Mouse (Mus musculus) ES-CJ7 (cell line): Measurements from ENCODE around the gene Gm10271.
A peak's percentile ranks its signal among the peaks of the same experiment; 100 is the strongest.

Source experiments
- DNase-seq: peaks from one replicate; pipeline ENCODE4 v3.0.0; 2011; ENCODE audit warnings: low read depth, low spot score

Gm10271 gene

GRCm38 (mm10) chr10:116972509-116972908 is at the start of gene Gm10271:
TSS of gene Gm10271 (minus strand) at chr10:116972609.
- DNase-seq = no peak

GRCm38 (mm10) chr10:117021020-117021754 is 48.8 kb upstream of the Gm10271 start:
- DNase-seq = no peak

GRCm38 (mm10) chr10:117018281-117018840 is 46.0 kb upstream of the Gm10271 start:
- DNase-seq = no peak

- no peak for DNase-seq
Measured at GRCm38 (mm10) chr10:117014565-117014964, 42.2 kb upstream of the Gm10271 start.

- DNase-seq = no peak
Measured at GRCm38 (mm10) chr10:117013689-117014390, 41.4 kb upstream of the Gm10271 start.

- no peak for DNase-seq
Measured at GRCm38 (mm10) chr10:117011047-117011446, 38.6 kb upstream of the Gm10271 start.

GRCm38 (mm10) chr10:117009691-117010090 is 37.3 kb upstream of the Gm10271 start:
- no peak for DNase-seq

- no peak for DNase-seq
Measured at GRCm38 (mm10) chr10:117005707-117006464, 33.5 kb upstream of the Gm10271 start.

- no peak for DNase-seq
Measured at GRCm38 (mm10) chr10:117004695-117005094, 32.3 kb upstream of the Gm10271 start.

- DNase-seq = no peak
Measured at GRCm38 (mm10) chr10:117000975-117001374, 28.6 kb upstream of the Gm10271 start.

- no peak for DNase-seq
Measured at GRCm38 (mm10) chr10:116998716-116999455, 26.5 kb upstream of the Gm10271 start.

- no peak for DNase-seq
Measured at GRCm38 (mm10) chr10:116996236-116996600, 23.8 kb upstream of the Gm10271 start.

GRCm38 (mm10) chr10:116995584-116996235 is 23.3 kb upstream of the Gm10271 start:
- no peak for DNase-seq

- no peak for DNase-seq
Measured at GRCm38 (mm10) chr10:116995162-116995561, 22.8 kb upstream of the Gm10271 start.

GRCm38 (mm10) chr10:116993971-116994370 is 21.6 kb upstream of the Gm10271 start:
- DNase-seq = no peak

- no peak for DNase-seq
Measured at GRCm38 (mm10) chr10:116986264-116987082, 14.1 kb upstream of the Gm10271 start, which contains the start of gene Best3. TSS of gene Best3 (plus strand) at chr10:116986314.

- no peak for DNase-seq
Measured at GRCm38 (mm10) chr10:116984836-116985235, 12.4 kb upstream of the Gm10271 start.

GRCm38 (mm10) chr10:116982526-116982925 is 10.1 kb upstream of the Gm10271 start:
- DNase-seq = no peak

GRCm38 (mm10) chr10:116980888-116981287 is 8.5 kb upstream of the Gm10271 start:
- peak; percentile 43 for DNase-seq

- DNase-seq = no peak
Measured at GRCm38 (mm10) chr10:116980273-116980672, 7.9 kb upstream of the Gm10271 start.
